Mouse (Mus musculus): ENCODE data around the gene Ylpm1. TPM values are rescaled to one million over a fixed set of nuclear protein-coding genes. Genes with fewer than 3 reads are reported as not detected.

The Ylpm1 gene
- polyA plus RNA-seq, 1 experiment from 2014 or later, result 12.3 TPM

GRCm38 (mm10) chr12:84970428-84971096 lies 25.6 kb upstream of the Ylpm1 start, which contains the start of the genes Fcf1 and Arel1:
Gene Fcf1, plus strand, starts transcription at chr12:84970897.
Gene Arel1, minus strand, starts transcription at chr12:84970900.
- peak within 1 kb of the TSS; percentile 71 for H3K27ac ChIP-seq (ENCODE audit: low read length)
- H3K4me1 ChIP-seq (ENCODE audit: insufficient read depth, low read depth, low read length), result no peaks in the 10 kb centered on the region
- DNase-seq (ENCODE audit: low spot score), result peak; percentile 96
- H3K9me3 ChIP-seq (ENCODE audit: low read length), result no peaks in the 10 kb centered on the region
- H3K36me3 ChIP-seq (ENCODE audit: insufficient read depth, low read length), result peaks cover 19% of the 10 kb centered on the region; the same call in 1 of the 2 replicates
- peak within 1 kb of the TSS; percentile 81 for H3K4me3 ChIP-seq (ENCODE audit: low read depth, low read length)
- ATAC-seq, result peak; percentile 90
- TF ChIP-seq EP300 (IDR thresholded peaks at IDR 0.05), result no peak
- no peak for TF ChIP-seq CTCF (IDR thresholded peaks at IDR 0.05)
- H3K4me2 ChIP-seq (replicated peaks; ENCODE audit: low read depth, low read length), result peak within 1 kb of the TSS; percentile 70
- WGBS, result under 1% methylated on average over 42 of the region's 42 CpGs
- peak within 1 kb of the TSS; percentile 93 for H3K9ac ChIP-seq (replicated peaks; ENCODE audit: low read depth)
- H3K27me3 ChIP-seq (replicated peaks; ENCODE audit: insufficient read depth, low read length), result no peaks in the 10 kb centered on the region

GRCm38 (mm10) chr12:84979264-84979862 lies 16.8 kb upstream of the Ylpm1 start:
- Histone ChIP-seq H3K27ac (ENCODE audit: low read length) (no peak overlapping the region), H3K4me1 (ENCODE audit: insufficient read depth, low read depth, low read length) (no peaks in the 10 kb centered on the region), H3K9me3 (ENCODE audit: low read length) (no peaks in the 10 kb centered on the region), H3K4me2 (replicated peaks; ENCODE audit: low read depth, low read length) (no peak overlapping the region), H3K9ac (replicated peaks; ENCODE audit: low read depth) (no peak overlapping the region), H3K36me3 (ENCODE audit: insufficient read depth, low read length) (peaks cover 44% of the 10 kb centered on the region; the same call in 1 of the 2 replicates), H3K4me3 (ENCODE audit: low read depth, low read length) (no peak overlapping the region), H3K27me3 (replicated peaks; ENCODE audit: insufficient read depth, low read length) (no peaks in the 10 kb centered on the region)
- ATAC-seq, result no peak
- TF ChIP-seq EP300 (IDR thresholded peaks at IDR 0.05) (no peak), CTCF (IDR thresholded peaks at IDR 0.05) (no peak)
- DNase-seq (ENCODE audit: low spot score), result peak; percentile 14
- WGBS, result 82% methylated on average over 2 of the region's 2 CpGs

- H3K9me3 ChIP-seq (ENCODE audit: low read length), result no peaks in the 10 kb centered on the region
- H3K27ac ChIP-seq (ENCODE audit: low read length), result no peak overlapping the region
- H3K4me1 ChIP-seq (ENCODE audit: insufficient read depth, low read depth, low read length), result no peaks in the 10 kb centered on the region
- DNase-seq (ENCODE audit: low spot score), result no peak
- H3K4me2 ChIP-seq (replicated peaks; ENCODE audit: low read depth, low read length), result no peak overlapping the region
- TF ChIP-seq CTCF (IDR thresholded peaks at IDR 0.05) (no peak), EP300 (IDR thresholded peaks at IDR 0.05) (no peak)
- no peak for ATAC-seq
- H3K27me3 ChIP-seq (replicated peaks; ENCODE audit: insufficient read depth, low read length), result no peaks in the 10 kb centered on the region
- no peak overlapping the region for H3K9ac ChIP-seq (replicated peaks; ENCODE audit: low read depth)
- 62% methylated on average over 4 of the region's 4 CpGs for WGBS
- no peak overlapping the region for H3K4me3 ChIP-seq (ENCODE audit: low read depth, low read length)
- no peaks in the 10 kb centered on the region for H3K36me3 ChIP-seq (ENCODE audit: insufficient read depth, low read length)
These were observed 6.7 kb upstream of the Ylpm1 start for GRCm38 (mm10) chr12:84989456-84989855.

- ATAC-seq (no peak), DNase-seq (ENCODE audit: low spot score) (no peak)
- 96% methylated on average over 8 of the region's 9 CpGs for WGBS
- H3K4me1 ChIP-seq (ENCODE audit: insufficient read depth, low read depth, low read length), result peaks cover 9% of the 10 kb centered on the region; the same call in 1 of the 2 replicates
- no peaks in the 10 kb centered on the region for H3K27me3 ChIP-seq (replicated peaks; ENCODE audit: insufficient read depth, low read length)
- TF ChIP-seq CTCF (IDR thresholded peaks at IDR 0.05) (no peak), EP300 (IDR thresholded peaks at IDR 0.05) (no peak)
- no peak overlapping the region for H3K4me3 ChIP-seq (ENCODE audit: low read depth, low read length)
- peak overlapping the region; percentile 36; the same call in 1 of the 2 replicates for H3K4me2 ChIP-seq (replicated peaks; ENCODE audit: low read depth, low read length)
- H3K9me3 ChIP-seq (ENCODE audit: low read length), result no peaks in the 10 kb centered on the region
- no peaks in the 10 kb centered on the region for H3K36me3 ChIP-seq (ENCODE audit: insufficient read depth, low read length)
- no peak overlapping the region for H3K9ac ChIP-seq (replicated peaks; ENCODE audit: low read depth)
- H3K27ac ChIP-seq (ENCODE audit: low read length), result no peak overlapping the region
These were observed 884 bp upstream of the Ylpm1 start for GRCm38 (mm10) chr12:84995112-84995761.

DNA sequence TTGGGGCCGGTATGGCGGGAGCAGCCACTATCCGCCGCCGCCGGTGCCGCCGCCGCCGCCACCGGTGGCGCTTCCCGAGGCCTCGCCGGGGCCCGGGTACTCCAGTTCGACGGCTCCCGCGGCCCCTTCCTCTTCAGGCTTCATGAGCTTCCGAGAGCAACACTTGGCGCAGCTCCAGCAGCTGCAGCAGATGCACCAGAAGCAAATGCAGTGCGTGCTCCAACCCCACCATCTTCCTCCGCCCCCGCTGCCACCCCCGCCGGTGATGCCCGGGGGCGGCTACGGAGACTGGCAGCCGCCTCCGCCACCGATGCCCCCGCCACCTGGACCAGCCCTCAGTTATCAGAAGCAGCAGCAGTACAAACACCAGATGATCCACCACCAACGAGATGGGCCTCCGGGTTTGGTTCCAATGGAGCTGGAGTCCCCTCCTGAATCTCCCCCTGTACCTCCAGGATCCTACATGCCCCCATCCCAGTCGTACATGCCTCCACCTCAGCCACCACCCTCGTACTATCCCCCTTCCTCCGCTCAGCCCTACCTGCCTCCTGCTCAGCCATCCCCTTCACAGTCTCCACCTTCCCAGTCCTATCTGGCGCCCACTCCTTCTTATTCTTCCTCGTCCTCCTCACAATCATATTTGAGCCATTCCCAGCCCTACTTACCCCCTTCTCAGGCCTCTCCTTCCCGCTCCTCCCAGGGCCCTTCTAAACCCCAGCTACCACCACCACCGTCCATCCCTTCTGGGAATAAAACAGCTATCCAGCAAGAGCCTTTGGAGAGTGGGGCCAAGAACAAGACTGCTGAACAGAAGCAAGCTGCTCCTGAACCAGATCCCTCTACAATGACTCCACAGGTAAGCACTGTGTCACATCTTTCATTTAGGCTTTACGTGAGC lies 629 bp downstream of the Ylpm1 start:
- Histone ChIP-seq H3K36me3 (ENCODE audit: insufficient read depth, low read length) (no peaks in the 10 kb centered on the region), H3K4me3 (ENCODE audit: low read depth, low read length) (peak overlapping the region; percentile 88), H3K9ac (replicated peaks; ENCODE audit: low read depth) (peak overlapping the region; percentile 90), H3K27me3 (replicated peaks; ENCODE audit: insufficient read depth, low read length) (no peaks in the 10 kb centered on the region), H3K4me1 (ENCODE audit: insufficient read depth, low read depth, low read length) (peaks cover 9% of the 10 kb centered on the region; the same call in 1 of the 2 replicates), H3K4me2 (replicated peaks; ENCODE audit: low read depth, low read length) (peak overlapping the region; percentile 91), H3K9me3 (ENCODE audit: low read length) (no peaks in the 10 kb centered on the region), H3K27ac (ENCODE audit: low read length) (peak overlapping the region; percentile 81)
- DNase-seq (ENCODE audit: low spot score) (peak; percentile 54), ATAC-seq (peak; percentile 16)
- 2% methylated on average over 38 of the region's 44 CpGs for WGBS
- TF ChIP-seq EP300 (IDR thresholded peaks at IDR 0.05), result no peak
- TF ChIP-seq CTCF (IDR thresholded peaks at IDR 0.05), result no peak
